Mouse (Mus musculus): ENCODE results near the gene Gne. TPM values are rescaled to one million over a fixed set of nuclear protein-coding genes. Genes with fewer than 3 reads are reported as not detected.

Gne gene
- polyA plus RNA-seq, 1 experiment from 2014 or later = 46.3 TPM

DNA sequence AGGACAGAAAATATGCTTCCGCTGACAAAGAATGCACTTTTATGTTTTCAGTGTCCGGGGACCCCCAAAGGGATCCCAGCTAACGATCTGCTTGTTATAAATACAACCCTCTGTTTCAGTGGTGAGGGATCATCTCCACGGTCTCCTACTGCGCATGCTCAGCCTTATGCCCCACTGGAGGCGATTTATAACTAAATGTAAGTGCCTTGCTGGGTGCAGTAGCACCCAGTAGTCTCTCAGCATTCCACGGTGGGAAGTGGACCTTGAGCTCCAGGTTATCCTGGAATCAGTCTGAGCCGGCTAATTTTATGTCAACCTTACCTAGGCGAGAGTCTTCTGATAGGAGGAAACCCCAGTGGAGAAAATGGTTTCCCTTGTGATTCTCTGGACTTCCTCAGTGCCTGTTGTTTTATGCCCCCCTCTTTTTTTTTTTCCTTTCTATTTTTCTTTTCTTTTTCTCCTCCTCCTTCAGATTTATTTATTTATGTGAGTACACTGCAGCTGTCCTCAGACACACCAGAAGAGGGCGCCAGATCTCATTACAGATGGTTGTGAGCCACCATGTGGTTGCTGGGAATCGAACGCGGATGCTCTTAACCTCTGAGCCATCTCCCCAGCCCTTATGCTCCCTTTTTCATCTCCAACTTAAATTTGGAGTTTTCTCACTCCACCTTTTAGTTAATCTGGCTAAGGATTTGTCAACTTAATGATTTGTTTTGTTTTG, 787 bp upstream of the Gne start:
- peaks cover 3% of the 10 kb centered on the region; the same call in 1 of the 2 replicates for H3K4me1 ChIP-seq (replicated peaks; ENCODE audit: control insufficient read depth, insufficient read depth, low read length)
- peaks cover 4% of the 10 kb centered on the region; the same call in 1 of the 2 replicates for H3K27me3 ChIP-seq (replicated peaks; ENCODE audit: control insufficient read depth, insufficient read depth, low read length)
- no peak overlapping the region; the same call in 1 of the 2 replicates for H3K4me2 ChIP-seq
- no peak overlapping the region for H3K4me3 ChIP-seq (ENCODE audit: low read depth, low read length)
- no peak overlapping the region for H3K9ac ChIP-seq (ENCODE audit: low read depth, low read length)
- DNase-seq (ENCODE audit: low spot score) (peak; percentile 23), ATAC-seq (replicated peaks; ENCODE audit: low FRiP score) (no peak)
- H3K9me3 ChIP-seq (ENCODE audit: control insufficient read depth, low read length) = no peaks in the 10 kb centered on the region
- no peaks in the 10 kb centered on the region for H3K36me3 ChIP-seq (ENCODE audit: control insufficient read depth, insufficient read depth, low read length)
- no peak overlapping the region for H3K27ac ChIP-seq (ENCODE audit: low read depth, low read length)
- WGBS = 79% methylated on average over 13 of the region's 13 CpGs

DNA sequence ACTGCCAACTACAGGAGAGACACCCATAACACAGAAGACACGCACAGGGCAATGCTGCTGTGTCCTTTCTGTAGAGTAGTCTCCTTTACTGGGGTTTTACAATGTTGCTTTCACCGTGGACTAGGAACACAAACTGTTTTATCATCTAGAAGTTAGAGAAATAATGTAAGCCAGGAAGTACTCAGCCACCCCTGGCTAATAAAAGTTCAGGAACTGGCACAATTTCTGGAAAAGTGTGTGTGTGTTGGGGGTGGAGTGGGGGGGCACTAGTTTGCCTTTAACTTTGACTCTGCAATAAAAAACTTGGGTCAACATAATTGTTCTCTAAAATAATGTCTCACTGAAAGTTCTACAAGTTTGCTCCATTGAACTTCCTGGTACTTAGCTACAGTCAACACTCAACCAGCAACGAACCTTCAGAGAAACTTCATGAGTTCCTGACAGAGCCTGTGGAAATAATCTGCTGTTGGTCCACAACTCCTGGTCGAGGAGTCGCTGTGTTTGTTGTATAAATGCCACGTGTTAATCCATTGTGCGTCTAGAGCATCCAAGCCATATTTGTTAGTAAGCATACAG, 5.5 kb downstream of the Gne start:
- 84% methylated on average over 7 of the region's 7 CpGs for WGBS
- Histone ChIP-seq H3K27me3 (replicated peaks; ENCODE audit: control insufficient read depth, insufficient read depth, low read length) (no peaks in the 10 kb centered on the region), H3K9me3 (ENCODE audit: control insufficient read depth, low read length) (no peaks in the 10 kb centered on the region), H3K27ac (ENCODE audit: low read depth, low read length) (no peak overlapping the region), H3K9ac (ENCODE audit: low read depth, low read length) (no peak overlapping the region), H3K4me3 (ENCODE audit: low read depth, low read length) (no peak overlapping the region), H3K36me3 (ENCODE audit: control insufficient read depth, insufficient read depth, low read length) (no peaks in the 10 kb centered on the region), H3K4me1 (replicated peaks; ENCODE audit: control insufficient read depth, insufficient read depth, low read length) (peaks cover 4% of the 10 kb centered on the region; the same call in 1 of the 2 replicates), H3K4me2 (no peak overlapping the region)
- DNase-seq (ENCODE audit: low spot score) (no peak), ATAC-seq (replicated peaks; ENCODE audit: low FRiP score) (no peak)

DNA sequence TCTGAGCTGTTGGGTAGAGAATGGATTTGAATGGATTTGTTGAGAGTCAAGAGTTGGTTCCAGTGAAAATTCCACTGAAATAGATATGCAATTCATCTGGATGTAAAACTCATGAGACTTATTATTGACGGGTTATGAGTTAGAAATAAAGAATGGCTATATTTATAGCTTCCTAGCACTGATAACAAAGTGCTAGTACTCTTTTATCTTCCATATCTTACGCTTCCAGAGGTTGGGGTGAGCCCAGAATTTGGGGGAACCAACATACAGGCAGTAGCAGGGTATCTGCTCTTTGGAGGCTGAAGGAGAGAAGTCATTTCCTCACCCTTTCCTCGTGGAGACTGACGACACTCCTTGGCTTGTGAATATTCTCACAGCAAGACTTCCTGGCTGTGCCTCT, 9.6 kb downstream of the Gne start:
- H3K9me3 ChIP-seq (ENCODE audit: control insufficient read depth, low read length) = no peaks in the 10 kb centered on the region
- H3K27me3 ChIP-seq (replicated peaks; ENCODE audit: control insufficient read depth, insufficient read depth, low read length) = no peaks in the 10 kb centered on the region
- ATAC-seq (replicated peaks; ENCODE audit: low FRiP score) (no peak), DNase-seq (ENCODE audit: low spot score) (no peak)
- H3K4me1 ChIP-seq (replicated peaks; ENCODE audit: control insufficient read depth, insufficient read depth, low read length) = peaks cover 22% of the 10 kb centered on the region
- H3K4me2 ChIP-seq = no peak overlapping the region
- H3K4me3 ChIP-seq (ENCODE audit: low read depth, low read length) = no peak overlapping the region
- whole genome bisulfite sequencing = 61% methylated on average over 4 of the region's 4 CpGs
- H3K36me3 ChIP-seq (ENCODE audit: control insufficient read depth, insufficient read depth, low read length) = no peaks in the 10 kb centered on the region
- H3K9ac ChIP-seq (ENCODE audit: low read depth, low read length) = no peak overlapping the region
- H3K27ac ChIP-seq (ENCODE audit: low read depth, low read length) = no peak overlapping the region; the same call in 1 of the 2 replicates

DNA sequence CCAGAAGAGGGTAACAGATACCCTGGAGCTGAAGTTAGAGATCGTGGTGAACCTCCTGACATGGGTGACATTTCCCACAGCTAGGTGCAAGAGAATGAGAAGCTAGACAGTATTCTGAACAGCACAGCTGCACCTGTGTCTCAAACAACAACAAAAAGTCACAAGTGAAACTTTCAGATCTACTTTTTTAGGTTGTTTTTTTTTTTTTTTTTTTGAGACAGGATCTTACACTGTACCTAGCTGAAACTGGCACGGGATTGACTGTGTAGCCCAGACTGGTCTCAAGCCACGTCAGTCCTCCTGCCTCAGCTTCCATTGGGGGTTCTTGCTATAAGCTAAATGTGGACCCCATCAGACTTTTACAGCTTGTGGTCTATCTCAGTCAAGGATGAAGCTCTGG, 10.2 kb downstream of the Gne start:
- no peak overlapping the region for H3K4me3 ChIP-seq (ENCODE audit: low read depth, low read length)
- H3K4me2 ChIP-seq = peak overlapping the region; percentile 87; the same call in 1 of the 2 replicates
- WGBS = 79% methylated on average over 3 of the region's 3 CpGs
- H3K9ac ChIP-seq (ENCODE audit: low read depth, low read length) = no peak overlapping the region
- H3K9me3 ChIP-seq (ENCODE audit: control insufficient read depth, low read length) = no peaks in the 10 kb centered on the region
- no peaks in the 10 kb centered on the region for H3K36me3 ChIP-seq (ENCODE audit: control insufficient read depth, insufficient read depth, low read length)
- H3K27me3 ChIP-seq (replicated peaks; ENCODE audit: control insufficient read depth, insufficient read depth, low read length) = no peaks in the 10 kb centered on the region
- no peak for DNase-seq (ENCODE audit: low spot score)
- ATAC-seq (replicated peaks; ENCODE audit: low FRiP score) = no peak
- no peak overlapping the region for H3K27ac ChIP-seq (ENCODE audit: low read depth, low read length)
- peaks cover 22% of the 10 kb centered on the region for H3K4me1 ChIP-seq (replicated peaks; ENCODE audit: control insufficient read depth, insufficient read depth, low read length)

DNA sequence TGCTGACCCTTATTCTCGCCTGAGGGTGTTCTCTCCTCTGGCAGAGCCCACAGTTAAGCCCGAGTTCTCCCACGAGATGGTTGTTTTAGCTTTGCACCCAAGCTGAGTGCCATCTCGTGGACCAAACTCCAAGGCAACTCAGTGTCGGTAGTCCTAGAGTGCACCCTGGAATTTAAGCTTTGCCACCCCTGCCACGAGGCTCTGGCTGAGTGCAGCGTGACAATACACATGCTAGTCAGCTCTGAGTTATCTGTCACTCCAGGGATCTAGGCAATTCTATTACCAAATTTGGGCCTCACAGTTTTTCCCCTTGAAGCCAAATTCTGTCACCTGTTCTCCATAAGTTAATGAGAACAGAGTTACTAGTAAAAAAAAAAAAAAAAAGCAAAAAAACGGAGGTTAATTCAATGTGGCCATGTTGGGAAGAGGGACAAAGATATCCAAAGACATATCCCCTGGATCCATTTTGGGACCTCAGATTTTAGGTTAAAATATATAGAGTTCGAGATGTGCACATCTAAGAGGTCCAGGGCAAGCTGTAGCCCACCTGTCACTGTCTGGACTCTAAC, 11.0 kb downstream of the Gne start:
- H3K27ac ChIP-seq (ENCODE audit: low read depth, low read length) = peak overlapping the region; percentile 89
- peak overlapping the region; percentile 94 for H3K4me3 ChIP-seq (ENCODE audit: low read depth, low read length)
- peaks cover 28% of the 10 kb centered on the region for H3K4me1 ChIP-seq (replicated peaks; ENCODE audit: control insufficient read depth, insufficient read depth, low read length)
- 8% methylated on average over 9 of the region's 9 CpGs for WGBS
- peak overlapping the region; percentile 87 for H3K4me2 ChIP-seq
- no peak for DNase-seq (ENCODE audit: low spot score)
- peak overlapping the region; percentile 92 for H3K9ac ChIP-seq (ENCODE audit: low read depth, low read length)
- no peaks in the 10 kb centered on the region for H3K27me3 ChIP-seq (replicated peaks; ENCODE audit: control insufficient read depth, insufficient read depth, low read length)
- peak; percentile 57 for ATAC-seq (replicated peaks; ENCODE audit: low FRiP score)
- H3K9me3 ChIP-seq (ENCODE audit: control insufficient read depth, low read length) = no peaks in the 10 kb centered on the region
- no peaks in the 10 kb centered on the region for H3K36me3 ChIP-seq (ENCODE audit: control insufficient read depth, insufficient read depth, low read length)

DNA sequence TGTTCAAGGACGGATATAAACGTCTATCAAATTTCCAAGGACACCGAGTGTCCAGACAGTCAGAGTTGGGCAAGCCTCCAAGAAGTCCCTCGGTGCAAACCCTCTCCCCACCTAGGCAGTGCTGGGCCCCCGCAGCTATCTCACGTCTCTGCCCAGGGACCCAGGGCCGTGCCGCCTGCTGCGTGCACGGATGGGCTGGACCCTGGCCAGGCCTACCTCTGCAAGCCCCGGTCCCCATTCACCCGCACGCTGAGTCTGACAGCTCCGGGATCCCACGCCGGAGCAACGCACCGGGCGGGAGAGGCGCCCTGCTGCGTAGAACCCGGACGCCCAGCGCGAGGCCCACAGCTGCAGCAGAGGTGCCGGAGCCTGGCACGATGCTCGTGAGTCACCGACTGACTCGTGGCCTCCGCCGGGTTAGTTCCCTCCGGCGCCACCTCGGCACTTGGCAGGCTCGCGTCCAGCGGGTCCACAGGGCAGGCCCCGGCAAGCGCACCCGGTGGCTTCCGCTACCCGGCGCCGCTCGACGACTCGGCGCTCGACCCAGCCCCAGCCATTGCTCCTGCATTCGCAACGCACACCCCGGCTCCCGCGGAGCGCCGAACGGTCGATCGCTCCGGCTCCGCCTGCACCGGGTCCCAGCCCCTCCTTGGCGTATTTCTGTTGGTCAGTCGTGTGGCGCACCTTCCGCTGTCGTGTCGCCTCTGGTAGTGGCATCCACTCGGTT, 11.7 kb downstream of the Gne start:
- DNase-seq (ENCODE audit: low spot score) (peak; percentile 94), ATAC-seq (replicated peaks; ENCODE audit: low FRiP score) (peak; percentile 94)
- peaks cover 34% of the 10 kb centered on the region for H3K4me1 ChIP-seq (replicated peaks; ENCODE audit: control insufficient read depth, insufficient read depth, low read length)
- H3K36me3 ChIP-seq (ENCODE audit: control insufficient read depth, insufficient read depth, low read length) = no peaks in the 10 kb centered on the region
- H3K4me3 ChIP-seq (ENCODE audit: low read depth, low read length) = peak overlapping the region; percentile 94
- under 1% methylated on average over 70 of the region's 70 CpGs for WGBS
- peak overlapping the region; percentile 89 for H3K27ac ChIP-seq (ENCODE audit: low read depth, low read length)
- H3K9ac ChIP-seq (ENCODE audit: low read depth, low read length) = peak overlapping the region; percentile 92
- no peaks in the 10 kb centered on the region for H3K9me3 ChIP-seq (ENCODE audit: control insufficient read depth, low read length)
- H3K27me3 ChIP-seq (replicated peaks; ENCODE audit: control insufficient read depth, insufficient read depth, low read length) = no peaks in the 10 kb centered on the region
- peak overlapping the region; percentile 87 for H3K4me2 ChIP-seq

DNA sequence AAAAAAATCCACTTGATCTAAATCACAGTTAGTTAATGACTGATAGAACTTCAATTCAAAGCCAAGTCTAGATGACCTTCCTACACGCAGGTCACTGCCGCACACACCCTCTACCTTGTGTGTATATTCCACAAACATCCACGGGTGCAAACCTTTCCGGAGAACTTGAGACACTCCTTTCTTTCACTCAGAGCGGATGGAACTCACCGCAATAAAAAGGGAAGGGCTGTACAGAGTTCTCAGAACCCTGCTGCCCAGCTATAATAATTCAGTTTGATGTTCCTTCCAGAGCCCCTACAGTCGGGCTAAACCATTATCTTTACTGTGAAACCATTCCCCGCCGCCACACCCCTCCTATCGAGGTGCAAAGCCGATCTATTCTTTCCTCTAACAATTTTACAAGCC, 12.2 kb downstream of the Gne start:
- peak overlapping the region; percentile 87 for H3K4me2 ChIP-seq
- H3K27me3 ChIP-seq (replicated peaks; ENCODE audit: control insufficient read depth, insufficient read depth, low read length) = no peaks in the 10 kb centered on the region
- H3K27ac ChIP-seq (ENCODE audit: low read depth, low read length) = peak overlapping the region; percentile 89
- peak overlapping the region; percentile 92 for H3K9ac ChIP-seq (ENCODE audit: low read depth, low read length)
- peak overlapping the region; percentile 94 for H3K4me3 ChIP-seq (ENCODE audit: low read depth, low read length)
- H3K36me3 ChIP-seq (ENCODE audit: control insufficient read depth, insufficient read depth, low read length) = no peaks in the 10 kb centered on the region
- no peaks in the 10 kb centered on the region for H3K9me3 ChIP-seq (ENCODE audit: control insufficient read depth, low read length)
- DNase-seq (ENCODE audit: low spot score) (no peak), ATAC-seq (replicated peaks; ENCODE audit: low FRiP score) (peak; percentile 54)
- peaks cover 38% of the 10 kb centered on the region for H3K4me1 ChIP-seq (replicated peaks; ENCODE audit: control insufficient read depth, insufficient read depth, low read length)
- 7% methylated on average over 11 of the region's 11 CpGs for WGBS

DNA sequence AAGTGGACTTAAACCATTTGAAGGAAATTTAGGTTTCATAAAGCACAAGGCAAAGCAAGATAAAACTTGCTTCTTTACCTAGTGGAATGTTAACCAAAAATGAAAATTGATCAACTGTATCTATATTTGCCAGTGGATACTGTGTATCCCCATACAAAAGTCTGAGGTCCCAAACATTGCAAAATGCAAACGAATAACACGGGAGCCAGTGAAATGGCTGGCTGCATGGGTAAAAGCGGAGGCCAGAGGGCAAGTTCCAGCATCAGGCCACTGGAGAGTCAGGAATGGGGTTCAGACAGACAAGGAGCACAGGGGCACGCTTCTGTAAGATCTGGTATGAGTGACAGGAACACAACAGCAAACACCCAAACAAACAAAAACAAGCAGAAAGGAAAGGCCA, 13.3 kb downstream of the Gne start:
- Histone ChIP-seq H3K4me2 (peak overlapping the region; percentile 87), H3K27me3 (replicated peaks; ENCODE audit: control insufficient read depth, insufficient read depth, low read length) (no peaks in the 10 kb centered on the region), H3K4me1 (replicated peaks; ENCODE audit: control insufficient read depth, insufficient read depth, low read length) (peaks cover 38% of the 10 kb centered on the region), H3K27ac (ENCODE audit: low read depth, low read length) (peak overlapping the region; percentile 89; the same call in 1 of the 2 replicates), H3K9me3 (ENCODE audit: control insufficient read depth, low read length) (no peaks in the 10 kb centered on the region), H3K36me3 (ENCODE audit: control insufficient read depth, insufficient read depth, low read length) (no peaks in the 10 kb centered on the region), H3K4me3 (ENCODE audit: low read depth, low read length) (peak overlapping the region; percentile 94), H3K9ac (ENCODE audit: low read depth, low read length) (peak overlapping the region; percentile 92)
- no peak for DNase-seq (ENCODE audit: low spot score)
- ATAC-seq (replicated peaks; ENCODE audit: low FRiP score) = no peak
- 63% methylated on average over 4 of the region's 4 CpGs for WGBS

Measured in liver, embryonic 11.5 days (tissue).